Mouse (Mus musculus): ENCODE measurements around the gene Cfap298. TPM values are rescaled to one million over a fixed set of nuclear protein-coding genes. Genes with fewer than 3 reads are reported as not detected.

Gene Cfap298
- total RNA-seq, 2 experiments from 2014 or later: 41.6 to 45.3 TPM

- DNase-seq: no peak
Measured at GRCm38 (mm10) chr16:90911766-90912165, 23.1 kb downstream of the Cfap298 start.

DNA sequence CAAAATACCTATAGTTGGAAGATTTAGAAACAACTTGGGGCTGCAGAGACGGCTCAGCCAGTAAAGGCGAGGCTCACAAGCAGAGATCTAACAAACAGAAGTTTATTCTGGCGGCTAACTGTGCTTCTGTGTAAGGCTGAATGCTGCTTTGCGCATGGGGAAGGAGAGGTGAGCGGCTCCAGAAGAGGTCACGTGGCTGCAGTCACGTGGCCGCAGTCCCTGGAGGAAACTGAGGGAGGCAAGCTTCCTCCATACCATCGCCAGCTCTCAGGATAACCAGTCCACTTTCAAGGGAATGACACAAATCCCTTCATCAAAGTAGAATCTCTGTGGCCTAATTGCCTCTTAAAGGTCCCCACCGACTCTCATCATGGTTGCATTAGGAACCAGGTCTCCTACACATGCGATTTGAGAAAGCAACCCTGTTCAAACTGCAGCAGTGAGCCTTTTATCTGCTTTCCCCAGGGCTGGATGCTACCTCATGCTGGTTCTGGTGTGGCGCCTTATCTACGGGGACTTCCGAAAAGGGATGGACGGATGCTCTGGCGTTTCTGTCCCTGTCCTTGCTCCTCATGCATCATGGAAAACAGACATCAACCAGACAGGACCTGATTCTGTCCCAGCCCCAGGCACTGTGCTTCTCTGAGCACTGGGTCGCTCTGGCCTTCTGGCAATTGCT lies 23.9 kb downstream of the Cfap298 start:
- no peak for DNase-seq

DNA sequence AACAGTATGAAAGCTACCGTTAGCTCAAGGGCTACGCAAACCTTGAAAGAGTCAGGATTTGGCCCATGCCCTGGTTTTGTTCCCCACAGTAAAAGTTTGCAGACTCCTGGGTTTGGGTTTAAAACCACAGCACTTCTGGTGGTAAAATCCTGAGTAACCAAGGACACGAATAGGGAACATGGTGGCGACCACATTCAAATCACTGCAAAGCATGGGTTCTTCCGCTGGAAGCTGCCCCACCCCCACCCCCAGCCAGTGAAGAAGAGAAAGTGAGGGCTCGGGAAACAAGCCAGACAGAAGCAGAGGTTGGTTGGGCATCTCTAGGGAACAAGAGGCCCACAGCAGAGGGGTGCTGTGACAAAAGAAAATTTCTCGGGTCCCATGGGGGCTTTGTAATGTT lies 27.7 kb downstream of the Cfap298 start:
- DNase-seq: no peak

DNA sequence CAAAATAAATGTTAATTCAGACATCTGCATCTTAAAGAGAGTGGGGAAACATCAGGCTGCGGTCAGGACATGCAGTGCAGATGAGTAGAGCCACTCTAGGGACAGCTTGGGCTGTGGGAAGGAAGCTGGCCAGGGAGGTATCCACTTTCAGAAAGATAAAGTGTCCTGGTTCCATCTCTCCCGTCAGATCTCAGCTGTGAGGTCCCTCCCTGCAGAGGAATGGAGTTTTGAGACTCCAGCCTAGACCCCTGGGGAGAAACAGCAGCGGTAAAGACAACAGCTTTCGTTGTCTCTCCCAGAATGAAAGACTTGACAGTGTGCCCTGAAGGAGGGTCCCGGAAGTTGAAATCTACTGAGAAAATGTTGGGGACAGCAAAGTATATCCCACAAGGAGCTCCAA lies 31.6 kb downstream of the Cfap298 start:
- no peak for DNase-seq

GRCm38 (mm10) chr16:90901364-90901763 lies 33.5 kb downstream of the Cfap298 start:
- no peak for DNase-seq

DNA sequence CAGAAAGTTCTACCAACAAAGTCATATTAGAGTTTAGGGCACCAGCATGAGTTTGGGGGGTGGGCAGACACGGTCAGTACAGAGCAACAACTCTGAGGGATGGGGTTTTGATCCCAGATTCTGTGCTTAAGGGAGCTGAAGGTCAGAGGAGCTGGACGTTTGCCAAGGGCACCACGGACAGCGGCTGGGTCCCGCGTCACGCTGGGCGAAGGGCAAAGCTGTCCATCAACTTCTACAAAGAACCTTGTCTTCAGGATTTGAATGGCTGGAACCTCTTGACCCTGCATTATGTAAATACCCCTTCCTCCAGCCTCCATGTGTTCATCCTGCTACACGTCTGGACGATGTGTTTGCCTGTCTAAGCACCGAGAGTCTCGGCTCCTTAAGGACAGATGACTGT lies 35.4 kb downstream of the Cfap298 start:
- no peak for DNase-seq

GRCm38 (mm10) chr16:90897651-90898050 lies 37.3 kb downstream of the Cfap298 start:
- no peak for DNase-seq

GRCm38 (mm10) chr16:90893792-90894191 lies 41.1 kb downstream of the Cfap298 start:
- DNase-seq: no peak

- DNase-seq: peak in 1 of 2 experiments; percentile 15
Measured at GRCm38 (mm10) chr16:90893019-90893418, 41.9 kb downstream of the Cfap298 start.

DNA sequence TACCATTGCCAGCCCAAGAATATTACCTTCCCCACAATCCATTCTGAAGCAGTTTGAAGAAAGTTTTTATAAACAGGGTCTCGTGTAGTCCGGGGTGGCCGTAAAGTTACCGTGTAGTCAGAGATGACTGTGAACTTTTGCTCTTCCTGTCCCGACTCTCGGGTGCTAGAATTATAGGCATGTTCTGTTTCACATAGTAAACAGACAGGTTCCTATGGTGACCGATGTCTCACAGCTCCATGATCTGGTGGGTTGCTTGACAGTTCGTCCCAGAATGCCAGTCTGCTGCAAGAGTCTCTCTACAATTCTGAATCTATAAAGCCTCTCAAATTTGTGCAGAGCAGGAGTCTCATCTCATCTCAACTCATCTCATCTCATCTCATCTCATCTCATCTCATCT lies 42.8 kb downstream of the Cfap298 start:
- DNase-seq: no peak

- no peak for DNase-seq
Measured at GRCm38 (mm10) chr16:90891601-90892000, 43.3 kb downstream of the Cfap298 start.

DNA sequence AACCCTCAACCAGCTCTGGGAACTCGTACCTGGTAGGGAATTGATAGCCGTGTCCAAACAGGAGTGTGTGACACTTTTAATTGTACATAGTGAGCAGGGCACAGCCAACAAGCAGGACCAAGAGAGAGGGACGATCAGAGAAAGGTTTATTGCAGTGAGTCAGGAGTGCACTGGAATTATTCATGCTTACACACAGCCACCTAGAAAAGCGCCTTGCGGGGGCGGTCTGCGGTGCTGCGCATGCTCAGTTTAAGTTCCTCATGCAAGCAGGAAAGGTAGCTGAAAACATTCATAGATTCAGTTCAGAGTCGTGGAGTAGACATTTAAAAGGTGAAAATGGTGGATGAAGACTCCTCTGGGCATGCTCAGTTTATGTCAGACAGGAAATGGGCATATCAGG lies 44.2 kb downstream of the Cfap298 start:
- DNase-seq: no peak

GRCm38 (mm10) chr16:90885781-90886565 lies 48.9 kb downstream of the Cfap298 start:
- DNase-seq: peak in 1 of 2 experiments; percentile 26

DNA sequence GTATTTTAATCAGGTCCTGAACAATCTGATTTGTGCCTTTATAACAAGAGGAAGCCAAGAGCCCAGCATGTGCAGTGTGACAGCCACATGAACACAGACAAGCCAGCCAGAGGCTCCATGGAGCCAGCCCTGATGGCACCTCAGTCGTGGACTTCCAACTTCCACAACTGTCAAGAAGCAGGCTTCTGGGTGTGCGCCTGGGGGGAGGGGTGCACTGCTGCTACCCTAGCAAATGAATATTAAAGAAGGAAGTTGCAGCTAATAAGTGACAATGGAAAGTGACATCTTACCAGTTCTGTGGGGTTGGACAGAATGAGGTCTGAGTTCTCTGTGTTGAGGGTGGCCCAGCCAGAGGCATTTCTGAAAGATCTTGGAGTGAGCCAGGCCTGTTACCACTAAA lies 49.6 kb downstream of the Cfap298 start:
- DNase-seq: no peak

DNA sequence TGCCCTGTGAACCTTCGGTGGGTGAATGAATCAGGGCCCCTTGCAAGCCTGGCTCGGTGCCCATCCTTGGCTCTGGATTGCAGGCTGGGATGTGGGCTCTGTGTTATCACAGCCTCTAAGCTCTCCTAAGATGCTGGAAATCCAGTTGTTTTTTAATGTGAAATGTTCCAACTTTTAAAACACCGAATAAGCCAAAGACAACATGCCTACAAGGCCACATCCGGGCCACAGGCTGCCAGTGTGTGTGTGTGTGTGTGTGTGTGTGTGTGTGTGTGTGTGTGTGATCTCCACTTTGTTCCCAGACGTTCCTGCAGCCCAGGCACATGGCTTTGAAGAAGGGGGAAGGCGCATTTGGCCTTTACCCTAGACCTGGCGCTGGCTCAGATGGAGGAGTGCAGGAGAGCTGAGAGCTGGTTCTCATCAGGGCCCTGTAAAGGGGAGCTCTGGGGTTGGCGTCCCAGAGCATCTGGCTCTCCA lies 52.4 kb downstream of the Cfap298 start:
- no peak for DNase-seq

- DNase-seq: no peak
Measured at GRCm38 (mm10) chr16:90878135-90878860, 56.6 kb downstream of the Cfap298 start.

Small RNA genes within 50 kb of the gene (microRNA-seq; reads per million reads assigned to microRNA genes)
- 0 reads per million in 2 experiments for gene Gm22933

Other genes with a start within 250 kb of the Cfap298 start
- gene Mis18a, start 207.7 kb downstream of the Cfap298 start, total RNA-seq (2021): 1 to 10 TPM; 9.4 to 9.5 TPM
- gene Mrap, start 196.9 kb downstream of the Cfap298 start, total RNA-seq (2021): under 1 TPM in 1 of 2 experiments, not detected in 1; 0.38 TPM
- gene Urb1, start 124.7 kb downstream of the Cfap298 start, total RNA-seq (2021): 10 to 100 TPM; 12.4 to 14.2 TPM
- gene Eva1c, start 108.4 kb downstream of the Cfap298 start, total RNA-seq (2021): 1 to 10 TPM; 1.3 to 2.1 TPM
- 100 to 1,000 TPM; 381 to 404 TPM for gene Synj1, start 76.2 kb upstream of the Cfap298 start, total RNA-seq (2021)
- gene Paxbp1, start 109.4 kb upstream of the Cfap298 start, total RNA-seq (2021): 10 to 100 TPM; 68.1 to 77.8 TPM
- gene 4932438H23Rik, start 160.0 kb upstream of the Cfap298 start, total RNA-seq (2021): 1 to 10 TPM; 1.2 to 1.4 TPM